Mouse (Mus musculus): ENCODE results near the gene Smg9. TPM values are rescaled to one million over a fixed set of nuclear protein-coding genes. Genes with fewer than 3 reads are reported as not detected.

Smg9 gene
- polyA plus RNA-seq, 1 experiment from 2014 or later: 39.4 TPM

DNA sequence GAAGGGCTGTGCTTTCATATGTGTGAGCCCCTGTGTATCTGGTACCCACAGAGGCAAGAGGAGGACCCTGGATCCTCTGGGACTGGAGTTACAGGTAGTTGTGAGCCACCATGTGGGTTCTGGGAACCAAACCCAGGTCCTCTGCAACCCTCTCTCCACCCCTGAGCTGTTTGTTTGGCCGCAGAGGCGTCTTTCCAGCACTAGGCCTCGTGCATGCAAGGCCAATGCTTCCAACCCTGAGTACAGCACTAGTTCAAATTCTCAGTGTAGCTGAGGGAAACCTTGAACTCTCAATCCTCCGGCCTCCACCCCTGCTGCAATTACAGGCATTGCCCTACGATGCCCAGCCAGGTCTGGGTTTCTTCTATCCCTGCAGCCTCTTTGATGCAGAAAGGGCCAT is 29.3 kb downstream of the Smg9 start:
- no peak overlapping the region for H3K4me2 ChIP-seq (ENCODE audit: low read length)
- H3K4me1 ChIP-seq (ENCODE audit: control insufficient read depth, insufficient read depth, low read length): no peaks in the 10 kb centered on the region
- no peak for ATAC-seq
- H3K4me3 ChIP-seq (ENCODE audit: low read depth, low read length): no peak overlapping the region
- WGBS: 86% methylated on average over 5 of the region's 5 CpGs
- H3K9ac ChIP-seq (ENCODE audit: low read depth, low read length): no peak overlapping the region
- no peaks in the 10 kb centered on the region for H3K36me3 ChIP-seq (ENCODE audit: control insufficient read depth, insufficient read depth, low read length)
- H3K9me3 ChIP-seq (replicated peaks; ENCODE audit: control insufficient read depth, low read length, poor library complexity, severe bottlenecking): no peaks in the 10 kb centered on the region; the same call in 1 of the 2 replicates
- H3K27ac ChIP-seq (ENCODE audit: low read length): no peak overlapping the region
- no peaks in the 10 kb centered on the region for H3K27me3 ChIP-seq (ENCODE audit: control insufficient read depth, insufficient read depth, low read depth, low read length)

DNA sequence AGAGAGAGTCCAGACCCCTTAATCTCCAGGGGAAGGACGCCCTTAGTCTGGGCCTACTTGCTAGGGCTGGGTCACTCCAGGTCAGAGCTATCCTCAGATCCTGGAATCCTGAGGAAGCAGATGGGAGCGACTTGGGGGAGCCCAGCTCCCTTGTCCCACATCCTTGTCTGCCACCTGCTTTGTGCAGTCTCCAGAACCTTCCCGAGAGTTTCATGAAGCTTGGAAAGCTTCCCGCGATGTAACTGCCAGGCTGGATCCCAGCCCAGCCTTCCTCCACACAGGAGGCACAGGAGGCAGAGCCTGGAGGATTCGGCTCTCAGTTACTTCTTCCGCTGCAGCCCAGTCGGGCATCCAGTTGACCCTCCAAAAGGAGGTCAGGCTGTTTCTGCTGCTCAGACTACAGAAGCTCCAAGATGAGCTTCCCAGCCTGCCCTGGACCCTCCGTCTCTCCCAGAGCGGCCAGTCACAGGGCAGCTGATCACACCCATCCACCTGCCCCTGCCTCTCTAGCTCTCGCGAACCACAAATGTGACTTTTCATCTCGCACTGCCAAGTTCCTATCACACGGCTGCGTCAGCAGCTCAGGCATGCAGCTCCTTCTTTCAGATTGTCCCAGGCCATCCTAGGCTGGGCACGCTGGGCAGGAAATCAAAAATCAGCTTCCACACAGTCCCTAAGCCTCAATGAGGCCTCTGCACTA is 30.1 kb downstream of the Smg9 start:
- H3K4me2 ChIP-seq (ENCODE audit: low read length): no peak overlapping the region
- 65% methylated on average over 16 of the region's 16 CpGs for WGBS
- no peak overlapping the region for H3K27ac ChIP-seq (ENCODE audit: low read length)
- ATAC-seq: no peak
- H3K4me3 ChIP-seq (ENCODE audit: low read depth, low read length): no peak overlapping the region
- H3K27me3 ChIP-seq (ENCODE audit: control insufficient read depth, insufficient read depth, low read depth, low read length): no peaks in the 10 kb centered on the region
- H3K9ac ChIP-seq (ENCODE audit: low read depth, low read length): no peak overlapping the region
- H3K4me1 ChIP-seq (ENCODE audit: control insufficient read depth, insufficient read depth, low read length): no peaks in the 10 kb centered on the region
- H3K36me3 ChIP-seq (ENCODE audit: control insufficient read depth, insufficient read depth, low read length): no peaks in the 10 kb centered on the region
- H3K9me3 ChIP-seq (replicated peaks; ENCODE audit: control insufficient read depth, low read length, poor library complexity, severe bottlenecking): no peaks in the 10 kb centered on the region; the same call in 1 of the 2 replicates

DNA sequence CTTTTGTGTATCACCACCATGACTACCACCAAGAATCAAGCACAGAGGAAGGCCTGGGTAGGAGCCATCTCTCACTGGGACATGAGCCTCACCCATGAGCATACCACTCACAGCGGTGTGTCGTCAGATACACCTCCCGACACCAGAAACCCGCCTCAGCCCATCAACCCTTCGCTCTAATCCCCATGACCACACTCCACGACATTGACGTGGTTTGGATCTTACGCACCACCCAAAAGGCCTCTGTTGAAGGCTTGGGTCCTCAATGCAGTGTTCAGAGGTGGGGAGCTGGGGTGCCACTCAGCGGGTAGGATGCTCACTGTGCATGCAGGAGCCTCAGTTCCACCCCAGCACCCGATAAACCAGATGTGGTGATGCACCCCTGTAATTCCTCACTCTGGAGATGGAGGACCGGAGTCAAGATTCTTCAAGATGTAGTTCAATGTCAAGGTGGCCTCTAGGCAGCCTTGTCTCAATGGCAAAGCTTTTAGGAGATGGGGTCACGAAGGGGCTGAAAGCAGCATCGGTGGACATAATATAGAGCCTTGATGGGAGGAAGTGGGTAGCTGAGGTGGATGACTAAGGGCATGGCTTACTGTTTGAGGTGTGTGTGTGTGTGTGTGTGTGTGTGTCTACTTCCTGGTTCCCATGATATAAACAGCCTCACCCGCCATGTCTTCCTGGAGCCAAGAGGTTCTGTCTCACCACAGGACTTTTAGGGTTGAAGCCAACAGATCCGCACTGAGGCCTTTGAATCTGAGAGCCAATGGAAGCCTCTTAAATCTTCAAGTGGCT is 31.3 kb downstream of the Smg9 start:
- no peak for ATAC-seq
- H3K4me1 ChIP-seq (ENCODE audit: control insufficient read depth, insufficient read depth, low read length): no peaks in the 10 kb centered on the region
- H3K4me3 ChIP-seq (ENCODE audit: low read depth, low read length): no peak overlapping the region
- no peak overlapping the region for H3K4me2 ChIP-seq (ENCODE audit: low read length)
- H3K9ac ChIP-seq (ENCODE audit: low read depth, low read length): no peak overlapping the region
- H3K27ac ChIP-seq (ENCODE audit: low read length): no peak overlapping the region
- no peaks in the 10 kb centered on the region; the same call in 1 of the 2 replicates for H3K9me3 ChIP-seq (replicated peaks; ENCODE audit: control insufficient read depth, low read length, poor library complexity, severe bottlenecking)
- no peaks in the 10 kb centered on the region for H3K36me3 ChIP-seq (ENCODE audit: control insufficient read depth, insufficient read depth, low read length)
- WGBS: 95% methylated on average over 15 of the region's 15 CpGs
- no peaks in the 10 kb centered on the region for H3K27me3 ChIP-seq (ENCODE audit: control insufficient read depth, insufficient read depth, low read depth, low read length)

DNA sequence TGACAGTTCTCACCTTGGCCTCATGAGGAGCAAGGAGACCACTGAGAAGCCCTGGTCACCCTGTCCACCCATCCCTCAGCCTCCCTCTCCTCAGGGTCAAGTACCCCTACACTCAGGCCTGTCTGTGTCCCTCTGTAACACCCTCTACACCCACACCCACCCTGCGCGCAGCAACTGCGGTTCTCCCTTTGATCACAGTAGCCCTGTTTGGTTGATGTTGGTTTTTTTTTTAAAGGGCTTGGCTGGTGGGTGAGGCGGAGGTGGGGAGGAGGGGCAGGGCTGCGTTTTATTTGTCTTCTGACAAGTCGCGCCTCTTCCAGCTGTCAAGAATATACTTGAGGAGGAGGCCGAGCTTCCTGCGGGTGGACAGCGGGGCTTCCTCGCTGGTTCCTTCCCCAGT is 32.3 kb downstream of the Smg9 start:
- no peaks in the 10 kb centered on the region for H3K27me3 ChIP-seq (ENCODE audit: control insufficient read depth, insufficient read depth, low read depth, low read length)
- no peak overlapping the region for H3K4me2 ChIP-seq (ENCODE audit: low read length)
- no peaks in the 10 kb centered on the region for H3K36me3 ChIP-seq (ENCODE audit: control insufficient read depth, insufficient read depth, low read length)
- ATAC-seq: no peak
- no peak overlapping the region for H3K27ac ChIP-seq (ENCODE audit: low read length)
- H3K4me3 ChIP-seq (ENCODE audit: low read depth, low read length): no peak overlapping the region
- H3K9me3 ChIP-seq (replicated peaks; ENCODE audit: control insufficient read depth, low read length, poor library complexity, severe bottlenecking): no peaks in the 10 kb centered on the region; the same call in 1 of the 2 replicates
- H3K4me1 ChIP-seq (ENCODE audit: control insufficient read depth, insufficient read depth, low read length): no peaks in the 10 kb centered on the region
- 70% methylated on average over 11 of the region's 11 CpGs for WGBS
- H3K9ac ChIP-seq (ENCODE audit: low read depth, low read length): no peak overlapping the region

DNA sequence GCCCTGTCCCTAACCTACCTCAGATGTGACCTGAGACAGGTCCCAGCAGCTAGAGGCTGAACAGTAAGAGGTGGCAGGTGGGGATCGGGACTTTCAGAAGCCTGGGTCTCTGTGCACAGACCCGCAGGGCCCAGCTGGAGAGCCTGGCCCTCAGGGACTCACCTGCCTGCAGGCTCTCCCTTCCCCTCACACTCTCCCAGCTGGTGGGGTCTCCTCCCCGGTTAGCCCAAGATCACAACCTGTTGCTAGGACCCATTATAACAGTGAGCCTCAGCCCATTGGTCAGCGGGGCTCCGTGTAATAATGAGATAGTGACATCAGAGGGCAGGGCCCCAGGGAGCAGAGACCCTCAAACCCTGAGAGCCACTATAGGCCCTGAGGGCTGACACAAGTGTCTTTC is 35.9 kb downstream of the Smg9 start:
- Histone ChIP-seq H3K27me3 (ENCODE audit: control insufficient read depth, insufficient read depth, low read depth, low read length) (no peaks in the 10 kb centered on the region), H3K4me2 (ENCODE audit: low read length) (no peak overlapping the region), H3K27ac (ENCODE audit: low read length) (no peak overlapping the region), H3K4me3 (ENCODE audit: low read depth, low read length) (no peak overlapping the region), H3K9ac (ENCODE audit: low read depth, low read length) (no peak overlapping the region), H3K9me3 (replicated peaks; ENCODE audit: control insufficient read depth, low read length, poor library complexity, severe bottlenecking) (no peaks in the 10 kb centered on the region; the same call in 1 of the 2 replicates), H3K4me1 (ENCODE audit: control insufficient read depth, insufficient read depth, low read length) (no peaks in the 10 kb centered on the region), H3K36me3 (ENCODE audit: control insufficient read depth, insufficient read depth, low read length) (no peaks in the 10 kb centered on the region)
- WGBS: 78% methylated on average over 5 of the region's 5 CpGs
- no peak for ATAC-seq

DNA sequence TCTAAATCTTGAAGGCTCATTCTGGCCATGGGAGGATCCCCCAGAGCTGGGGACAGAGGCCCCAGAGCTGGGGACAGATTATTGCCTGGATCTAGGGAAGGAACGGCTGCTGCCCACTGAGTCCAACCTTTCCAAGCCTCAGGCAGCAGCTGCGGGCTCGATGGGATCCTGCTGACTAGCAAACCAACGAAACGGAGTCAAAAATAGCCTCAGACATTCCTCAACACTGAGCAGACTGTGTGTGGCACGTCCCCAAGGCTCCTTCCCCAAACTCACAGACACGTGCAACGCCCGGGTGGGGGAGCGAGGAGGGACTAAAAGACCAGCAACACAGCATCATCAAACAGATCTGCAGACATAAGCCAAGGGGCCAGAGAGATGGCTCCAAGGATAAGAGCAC is 38.6 kb downstream of the Smg9 start:
- Histone ChIP-seq H3K9me3 (replicated peaks; ENCODE audit: control insufficient read depth, low read length, poor library complexity, severe bottlenecking) (no peaks in the 10 kb centered on the region), H3K9ac (ENCODE audit: low read depth, low read length) (no peak overlapping the region), H3K27me3 (ENCODE audit: control insufficient read depth, insufficient read depth, low read depth, low read length) (no peaks in the 10 kb centered on the region), H3K4me3 (ENCODE audit: low read depth, low read length) (no peak overlapping the region), H3K4me1 (ENCODE audit: control insufficient read depth, insufficient read depth, low read length) (no peaks in the 10 kb centered on the region), H3K36me3 (ENCODE audit: control insufficient read depth, insufficient read depth, low read length) (no peaks in the 10 kb centered on the region), H3K4me2 (ENCODE audit: low read length) (no peak overlapping the region), H3K27ac (ENCODE audit: low read length) (no peak overlapping the region)
- ATAC-seq: no peak
- 76% methylated on average over 10 of the region's 10 CpGs for WGBS

DNA sequence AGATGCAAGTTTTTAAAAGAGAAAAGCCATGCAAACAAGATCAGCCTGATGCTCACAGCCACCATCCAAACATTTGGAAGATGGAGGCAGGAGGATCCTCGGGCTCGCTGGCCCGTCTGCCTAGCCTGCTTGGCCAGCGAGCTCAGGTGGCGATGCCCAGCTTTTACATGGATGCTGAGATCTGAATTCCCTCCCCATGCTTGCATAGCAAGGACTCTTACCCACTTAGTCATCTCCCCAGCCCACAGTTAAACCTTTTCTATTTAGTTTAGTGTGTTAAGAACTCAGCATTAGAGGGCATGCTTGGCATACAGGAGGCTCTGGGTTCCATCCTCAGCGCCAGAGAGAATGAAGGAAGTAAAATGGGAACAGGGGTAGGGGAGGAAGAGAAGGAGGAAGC is 39.8 kb downstream of the Smg9 start:
- WGBS: 81% methylated on average over 6 of the region's 6 CpGs
- no peak for ATAC-seq
- Histone ChIP-seq H3K27ac (ENCODE audit: low read length) (no peak overlapping the region), H3K4me3 (ENCODE audit: low read depth, low read length) (no peak overlapping the region), H3K4me2 (ENCODE audit: low read length) (no peak overlapping the region), H3K36me3 (ENCODE audit: control insufficient read depth, insufficient read depth, low read length) (no peaks in the 10 kb centered on the region), H3K9me3 (replicated peaks; ENCODE audit: control insufficient read depth, low read length, poor library complexity, severe bottlenecking) (no peaks in the 10 kb centered on the region), H3K27me3 (ENCODE audit: control insufficient read depth, insufficient read depth, low read depth, low read length) (no peaks in the 10 kb centered on the region), H3K9ac (ENCODE audit: low read depth, low read length) (no peak overlapping the region), H3K4me1 (ENCODE audit: control insufficient read depth, insufficient read depth, low read length) (no peaks in the 10 kb centered on the region)

DNA sequence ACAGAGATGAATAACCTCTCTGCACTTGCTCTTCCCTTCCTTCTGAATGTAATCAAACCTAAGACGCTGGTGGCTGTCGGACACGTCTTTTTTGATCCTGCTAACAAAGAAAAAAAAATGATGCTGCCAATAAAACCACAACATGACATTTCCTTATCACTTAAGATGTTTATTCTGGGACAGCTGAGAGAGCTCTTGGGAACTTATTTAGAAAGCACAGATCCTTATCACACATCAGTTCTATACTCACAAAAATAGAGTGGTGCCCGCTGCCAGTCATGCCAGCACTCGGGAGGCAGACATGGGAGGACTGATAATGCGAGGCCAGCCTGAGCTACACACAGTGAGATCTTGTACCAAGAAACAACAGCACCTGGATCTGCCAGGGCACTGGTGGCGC is 40.5 kb downstream of the Smg9 start:
- Histone ChIP-seq H3K4me2 (ENCODE audit: low read length) (no peak overlapping the region), H3K36me3 (ENCODE audit: control insufficient read depth, insufficient read depth, low read length) (no peaks in the 10 kb centered on the region), H3K9ac (ENCODE audit: low read depth, low read length) (no peak overlapping the region), H3K27ac (ENCODE audit: low read length) (no peak overlapping the region), H3K4me1 (ENCODE audit: control insufficient read depth, insufficient read depth, low read length) (no peaks in the 10 kb centered on the region), H3K4me3 (ENCODE audit: low read depth, low read length) (no peak overlapping the region), H3K9me3 (replicated peaks; ENCODE audit: control insufficient read depth, low read length, poor library complexity, severe bottlenecking) (no peaks in the 10 kb centered on the region), H3K27me3 (ENCODE audit: control insufficient read depth, insufficient read depth, low read depth, low read length) (no peaks in the 10 kb centered on the region)
- ATAC-seq: no peak
- 74% methylated on average over 7 of the region's 7 CpGs for WGBS

DNA sequence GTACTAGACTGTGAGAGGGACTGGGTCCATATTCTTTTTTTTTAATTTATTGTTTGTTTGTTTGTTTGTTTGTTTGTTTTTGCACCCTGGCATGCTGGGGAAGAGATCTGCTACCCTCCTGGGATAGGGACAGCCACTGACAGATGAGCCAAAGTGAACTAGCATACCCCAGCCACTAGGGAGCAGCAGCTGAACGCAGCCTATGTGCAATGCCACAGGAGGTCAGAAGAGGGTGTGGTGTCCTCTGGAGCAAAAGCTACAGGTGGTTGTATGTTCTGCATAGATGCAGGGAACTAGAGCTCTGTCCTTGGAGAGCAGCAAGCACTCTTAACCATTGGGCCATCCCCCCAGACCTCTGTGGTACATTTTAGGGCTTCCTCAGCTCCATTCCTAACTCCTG is 42.4 kb downstream of the Smg9 start:
- Histone ChIP-seq H3K9me3 (replicated peaks; ENCODE audit: control insufficient read depth, low read length, poor library complexity, severe bottlenecking) (no peaks in the 10 kb centered on the region), H3K27me3 (ENCODE audit: control insufficient read depth, insufficient read depth, low read depth, low read length) (no peaks in the 10 kb centered on the region), H3K4me1 (ENCODE audit: control insufficient read depth, insufficient read depth, low read length) (no peaks in the 10 kb centered on the region), H3K9ac (ENCODE audit: low read depth, low read length) (no peak overlapping the region), H3K4me2 (ENCODE audit: low read length) (no peak overlapping the region), H3K27ac (ENCODE audit: low read length) (no peak overlapping the region), H3K36me3 (ENCODE audit: control insufficient read depth, insufficient read depth, low read length) (no peaks in the 10 kb centered on the region), H3K4me3 (ENCODE audit: low read depth, low read length) (no peak overlapping the region)
- no peak for ATAC-seq
- WGBS: 18% methylated on average over 1 of the region's 1 CpGs

Data from midbrain, embryonic 16.5 days (tissue).